Mouse (Mus musculus) brain, embryonic 18.5 days (tissue): ENCODE results near the gene Trim58.
A peak's percentile ranks its signal among the peaks of the same experiment; 100 is the strongest.

Experiments
- DNase-seq: peaks from one replicate; pipeline ENCODE4 v3.0.0-alpha.2; 2012; ENCODE audit warnings: low read depth, low spot score

Trim58 gene

GRCm38 (mm10) chr11:58640272-58640867 is at the start of gene Trim58:
Gene Trim58, plus strand, starts transcription at chr11:58640465.
- no peak for DNase-seq

GRCm38 (mm10) chr11:58594814-58595213 is 45.5 kb upstream of the Trim58 start, which contains the start of gene Olfr324:
Gene Olfr324, plus strand, starts transcription at chr11:58595114.
- DNase-seq = no peak

GRCm38 (mm10) chr11:58597837-58598236 is 42.4 kb upstream of the Trim58 start:
- no peak for DNase-seq

- no peak for DNase-seq
Observed at GRCm38 (mm10) chr11:58602062-58602461, 38.2 kb upstream of the Trim58 start.

GRCm38 (mm10) chr11:58602800-58603560 is 37.3 kb upstream of the Trim58 start:
- DNase-seq = no peak

- DNase-seq = no peak
Observed at GRCm38 (mm10) chr11:58604688-58605087, 35.6 kb upstream of the Trim58 start.

- DNase-seq = no peak
Observed at GRCm38 (mm10) chr11:58605228-58605627, 35.0 kb upstream of the Trim58 start.

- DNase-seq = no peak
Observed at GRCm38 (mm10) chr11:58606177-58606919, 33.9 kb upstream of the Trim58 start.

GRCm38 (mm10) chr11:58607030-58607429 is 33.2 kb upstream of the Trim58 start:
- no peak for DNase-seq

GRCm38 (mm10) chr11:58613359-58613758 is 26.9 kb upstream of the Trim58 start:
- DNase-seq = no peak

- DNase-seq = no peak
Observed at GRCm38 (mm10) chr11:58614526-58614925, 25.7 kb upstream of the Trim58 start.

- no peak for DNase-seq
Observed at GRCm38 (mm10) chr11:58615975-58616374, 24.3 kb upstream of the Trim58 start, which contains the start of gene 2210407C18Rik. Gene 2210407C18Rik, minus strand, starts transcription at chr11:58616075.

GRCm38 (mm10) chr11:58618369-58618768 is 21.9 kb upstream of the Trim58 start:
- DNase-seq = no peak

GRCm38 (mm10) chr11:58618793-58619192 is 21.5 kb upstream of the Trim58 start:
- no peak for DNase-seq

- DNase-seq = no peak
Observed at GRCm38 (mm10) chr11:58626146-58626545, 14.1 kb upstream of the Trim58 start.

GRCm38 (mm10) chr11:58630401-58630800 is 9.9 kb upstream of the Trim58 start, which contains the start of gene Olfr323:
Gene Olfr323, minus strand, starts transcription at chr11:58630501.
- no peak for DNase-seq

GRCm38 (mm10) chr11:58634878-58635277 is 5.4 kb upstream of the Trim58 start:
- DNase-seq = no peak

GRCm38 (mm10) chr11:58636376-58636977 is 3.8 kb upstream of the Trim58 start:
- peak; percentile 2 for DNase-seq

GRCm38 (mm10) chr11:58638176-58638701 is 2.0 kb upstream of the Trim58 start:
- DNase-seq = no peak

- DNase-seq = no peak
Observed at GRCm38 (mm10) chr11:58641057-58641456, 792 bp downstream of the Trim58 start.

GRCm38 (mm10) chr11:58641638-58642358 is 1.5 kb downstream of the Trim58 start:
- DNase-seq = no peak
